Mouse (Mus musculus) ES-CJ7 (cell line): ENCODE results near the gene Brpf1.
A peak's percentile ranks its signal among the peaks of the same experiment; 100 is the strongest.
"Not testable (repeated sequence)": the region's sequence is repeated elsewhere in the genome, so short reads cannot be mapped to it uniquely, and the experiment has no call there.

ENCODE experiments used
- DNase-seq: peaks from one replicate; pipeline ENCODE4 v3.0.0; 2011; ENCODE audit warnings: low read depth, low spot score

Brpf1 gene

GRCm38 (mm10) chr6:113306322-113306985 lies 483 bp upstream of the Brpf1 start:
- DNase-seq: peak; percentile 100

GRCm38 (mm10) chr6:113307481-113308121 lies 664 bp downstream of the Brpf1 start:
- peak; percentile 64 for DNase-seq

- DNase-seq: peak; percentile 56
Measured at GRCm38 (mm10) chr6:113308141-113308540, 1.2 kb downstream of the Brpf1 start.

- DNase-seq: no peak
Measured at GRCm38 (mm10) chr6:113315972-113316371, 9.0 kb downstream of the Brpf1 start.

- DNase-seq: peak; percentile 100
Measured at GRCm38 (mm10) chr6:113326533-113327315, 19.8 kb downstream of the Brpf1 start, which contains the start of gene Ogg1. TSS of gene Ogg1 (plus strand) at chr6:113326972.

GRCm38 (mm10) chr6:113329396-113329795 lies 22.5 kb downstream of the Brpf1 start:
- no peak for DNase-seq

- DNase-seq: peak; percentile 38
Measured at GRCm38 (mm10) chr6:113330547-113330946, 23.6 kb downstream of the Brpf1 start.

- DNase-seq: no peak
Measured at GRCm38 (mm10) chr6:113331721-113332120, 24.8 kb downstream of the Brpf1 start.

GRCm38 (mm10) chr6:113332734-113333133 lies 25.8 kb downstream of the Brpf1 start:
- DNase-seq: not testable (repeated sequence)

GRCm38 (mm10) chr6:113333137-113333950 lies 26.4 kb downstream of the Brpf1 start:
- no peak for DNase-seq

- no peak for DNase-seq
Measured at GRCm38 (mm10) chr6:113334216-113334615, 27.3 kb downstream of the Brpf1 start.

GRCm38 (mm10) chr6:113336852-113337620 lies 30.1 kb downstream of the Brpf1 start:
- DNase-seq: no peak

GRCm38 (mm10) chr6:113341574-113341973 lies 34.6 kb downstream of the Brpf1 start:
- no peak for DNase-seq

GRCm38 (mm10) chr6:113342297-113342696 lies 35.4 kb downstream of the Brpf1 start:
- DNase-seq: no peak

GRCm38 (mm10) chr6:113343177-113344092 lies 36.5 kb downstream of the Brpf1 start, which contains the start of gene Camk1:
TSS of gene Camk1 (minus strand) at chr6:113343984.
- DNase-seq: peak; percentile 43

GRCm38 (mm10) chr6:113344321-113344720 lies 37.4 kb downstream of the Brpf1 start:
- no peak for DNase-seq

- DNase-seq: peak; percentile 55
Measured at GRCm38 (mm10) chr6:113346897-113347296, 40.0 kb downstream of the Brpf1 start.

- peak; percentile 83 for DNase-seq
Measured at GRCm38 (mm10) chr6:113350538-113350937, 43.6 kb downstream of the Brpf1 start.

- peak; percentile 77 for DNase-seq
Measured at GRCm38 (mm10) chr6:113351161-113351560, 44.2 kb downstream of the Brpf1 start.

- no peak for DNase-seq
Measured at GRCm38 (mm10) chr6:113351653-113352052, 44.7 kb downstream of the Brpf1 start.
